Mouse (Mus musculus): Measurements from ENCODE around the gene Pet100.

The Pet100 gene

GRCm38 (mm10) chr8:3626971-3627370 lies 5.6 kb downstream of the Pet100 start:
- no peak for DNase-seq

DNA sequence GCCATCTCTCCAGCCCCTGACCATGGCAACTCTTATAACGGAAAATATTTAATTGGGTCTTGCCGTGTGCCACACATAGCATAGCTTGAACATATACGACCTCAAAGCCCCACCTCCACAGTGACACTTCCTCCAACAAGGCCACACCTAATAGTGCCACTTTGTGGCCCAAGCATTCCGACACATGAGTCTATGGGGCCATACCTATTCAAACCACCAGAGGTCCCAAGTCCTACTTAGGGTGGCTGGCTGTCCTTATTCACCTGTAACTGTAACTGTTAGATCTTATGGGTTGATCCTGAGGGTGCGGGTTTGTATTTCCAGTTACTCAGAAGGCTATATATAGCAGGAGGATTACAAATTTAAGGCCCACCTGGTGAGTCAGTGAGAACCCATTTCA lies 6.7 kb downstream of the Pet100 start:
- DNase-seq = peak; percentile 22 to 58

GRCm38 (mm10) chr8:3630647-3631477 lies 9.5 kb downstream of the Pet100 start, which contains the start of gene Stxbp2:
TSS of gene Stxbp2 (plus strand) at chr8:3630955.
- peak; percentile 87 for DNase-seq

DNA sequence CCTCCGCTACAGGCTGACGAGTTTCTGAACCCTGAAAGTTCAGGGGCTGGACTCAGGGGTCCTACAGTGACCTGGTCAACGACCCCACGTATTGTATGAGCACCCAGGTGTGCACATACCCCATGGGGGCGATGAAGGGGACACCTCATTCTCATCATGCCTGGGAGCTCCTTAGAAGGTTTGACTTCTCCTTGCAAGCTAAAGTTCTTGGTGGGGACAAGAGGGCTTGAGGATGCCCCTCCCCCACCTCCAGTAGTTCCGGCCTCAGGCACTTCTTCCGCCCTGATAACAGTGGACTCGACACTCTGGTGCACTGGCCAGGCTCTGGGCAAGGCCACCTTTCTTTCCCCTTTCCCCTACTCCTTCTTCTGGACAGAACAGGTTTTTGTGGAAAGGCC lies 10.1 kb downstream of the Pet100 start:
- peak; percentile 53 to 62 for DNase-seq

- DNase-seq = peak; percentile 80 to 82
Measured at GRCm38 (mm10) chr8:3645804-3646203, 24.5 kb downstream of the Pet100 start.

DNA sequence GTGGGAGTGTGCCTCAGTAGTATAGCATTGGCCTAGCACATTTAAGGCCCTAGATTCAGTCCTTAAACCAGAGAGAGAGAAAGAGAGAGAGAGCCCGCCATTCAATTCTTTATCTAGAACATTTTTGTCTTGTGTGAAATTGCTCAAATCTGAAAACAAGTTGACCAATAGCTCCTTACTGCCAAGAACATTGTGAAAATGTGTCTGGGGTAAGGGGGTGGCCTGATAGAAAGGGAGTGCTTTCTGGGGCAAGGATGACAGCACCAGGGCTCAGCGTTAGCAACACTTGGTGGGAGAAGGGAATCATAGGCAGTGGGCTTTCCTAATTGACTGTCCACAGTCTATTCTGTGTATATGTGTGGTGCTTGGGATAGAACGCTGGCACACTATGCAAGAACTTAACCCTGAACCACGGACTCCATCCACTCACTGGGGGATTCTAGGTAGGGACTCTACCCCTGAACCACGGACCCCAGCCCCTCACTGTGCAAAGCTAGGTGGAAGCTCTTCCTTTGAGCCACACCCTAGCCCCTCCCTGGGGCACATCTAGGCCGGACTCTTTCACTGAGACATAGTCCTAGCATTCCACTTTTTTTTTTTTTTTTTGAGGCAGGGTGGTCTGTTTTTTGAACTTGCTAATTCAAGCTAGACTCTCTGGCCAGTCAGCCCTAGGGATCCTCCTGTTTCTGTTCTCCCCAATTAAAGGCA lies 25.6 kb downstream of the Pet100 start:
- DNase-seq = no peak

GRCm38 (mm10) chr8:3647561-3647960 lies 26.2 kb downstream of the Pet100 start:
- DNase-seq = no peak

- DNase-seq = peak in 1 of 2 experiments; percentile 55
Measured at GRCm38 (mm10) chr8:3648268-3648667, 26.9 kb downstream of the Pet100 start.

DNA sequence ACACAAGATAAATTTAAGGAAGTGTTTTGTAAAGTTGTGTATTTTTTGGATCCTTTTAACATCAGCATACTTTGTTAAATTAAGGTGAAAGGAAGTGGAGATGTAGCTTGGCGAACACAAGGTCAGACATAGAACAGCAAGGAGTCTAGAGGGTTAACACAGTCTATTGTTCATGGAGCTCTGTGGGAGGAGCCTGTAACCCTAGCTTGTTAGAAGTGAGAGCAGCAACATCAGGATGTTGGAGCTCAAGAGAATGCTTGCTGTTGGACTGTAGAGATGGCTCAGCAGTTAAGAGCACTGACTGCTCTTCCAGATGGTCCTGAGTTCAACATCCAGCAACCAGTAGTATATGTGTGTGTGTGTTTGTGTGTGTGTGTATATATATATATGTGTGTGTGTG lies 27.6 kb downstream of the Pet100 start:
- DNase-seq = no peak

GRCm38 (mm10) chr8:3652845-3653244 lies 31.5 kb downstream of the Pet100 start:
- no peak for DNase-seq

DNA sequence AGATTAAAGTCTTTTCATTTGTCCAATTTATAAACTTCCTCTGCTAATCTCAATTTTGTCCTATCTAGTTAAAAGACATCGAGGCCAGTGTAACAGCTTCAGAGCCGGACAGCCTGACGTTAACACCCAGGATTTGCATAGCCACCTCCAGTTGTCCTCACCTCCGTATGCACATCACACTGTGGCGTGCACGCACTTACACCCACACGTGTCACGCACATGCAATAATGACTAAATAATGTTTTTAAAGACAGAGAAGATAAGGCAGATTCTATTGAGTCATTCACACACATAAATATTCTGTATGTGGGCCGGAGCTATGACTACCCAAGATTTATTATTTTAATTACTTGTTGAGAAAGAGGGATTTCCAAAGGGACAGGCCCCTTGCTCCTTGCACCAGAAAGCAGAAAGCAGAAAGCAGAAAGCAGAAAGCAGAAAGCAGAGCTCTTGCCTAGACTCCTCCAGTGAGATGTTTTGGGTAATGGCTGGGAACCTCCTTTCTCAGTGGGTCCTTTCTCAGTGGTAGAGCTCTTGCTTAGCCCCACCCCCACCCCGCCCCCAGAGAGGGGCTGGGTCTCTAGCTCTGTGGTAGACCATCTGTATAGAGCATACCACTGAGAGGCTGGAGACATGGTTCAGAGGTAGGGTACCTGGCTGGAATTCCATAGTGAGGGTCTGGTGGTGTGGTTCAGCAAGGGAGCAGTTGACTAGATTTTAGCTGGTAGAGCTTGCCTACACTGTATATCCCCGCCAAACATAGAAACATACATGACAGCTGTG lies 33.6 kb downstream of the Pet100 start:
- DNase-seq = no peak

DNA sequence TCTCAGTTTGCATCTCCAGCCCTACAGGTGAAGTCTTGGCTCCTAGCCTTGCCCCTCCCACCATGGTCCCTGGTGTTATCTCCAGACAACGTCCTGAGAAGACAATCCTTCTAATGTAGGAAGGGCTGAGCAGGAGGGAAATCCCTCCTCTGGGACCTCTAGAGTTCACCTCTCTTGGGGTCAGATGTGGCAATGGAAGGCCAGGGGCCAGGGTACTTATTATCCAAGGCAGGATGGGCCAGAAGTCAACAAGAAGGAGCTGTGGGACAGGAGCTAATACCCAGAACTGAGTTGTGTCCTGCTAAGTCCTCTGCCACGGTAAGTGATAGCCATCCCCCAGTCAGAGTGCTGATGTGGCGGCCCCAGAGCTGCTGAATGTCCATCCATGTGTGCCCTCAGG lies 34.2 kb downstream of the Pet100 start, which contains the start of gene Retn:
TSS of gene Retn (plus strand) at position 245 of the 400 bp plus-strand sequence.
- no peak for DNase-seq

DNA sequence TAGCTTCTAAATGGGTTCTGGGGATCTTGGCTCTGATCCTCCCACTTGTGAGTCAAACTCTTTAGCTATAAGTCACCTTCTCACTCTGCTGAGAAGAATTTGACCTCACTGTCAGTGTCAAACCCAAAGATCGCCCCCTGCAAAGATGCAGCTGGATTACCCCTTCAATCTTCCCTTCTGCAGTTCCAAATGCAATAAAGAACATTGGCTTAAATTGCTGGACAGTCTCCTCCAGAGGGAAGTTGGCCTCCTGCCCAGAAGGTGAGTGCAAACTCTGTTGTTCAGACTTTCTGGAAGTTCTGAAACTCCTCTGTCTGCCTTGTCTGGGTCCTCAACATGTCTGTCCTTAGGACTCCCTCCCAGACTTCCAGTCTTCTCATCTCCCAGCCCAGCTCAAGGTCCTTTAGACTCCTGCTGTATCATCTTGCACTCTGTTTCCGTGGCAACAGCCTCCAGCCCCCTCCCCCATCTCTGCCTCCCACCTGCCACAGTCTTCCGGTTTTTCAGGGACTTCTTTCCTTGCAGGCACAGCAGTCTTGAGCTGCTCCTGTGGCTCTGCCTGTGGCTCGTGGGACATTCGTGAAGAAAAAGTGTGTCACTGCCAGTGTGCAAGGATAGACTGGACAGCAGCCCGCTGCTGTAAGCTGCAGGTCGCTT lies 35.5 kb downstream of the Pet100 start:
- no peak for DNase-seq

DNA sequence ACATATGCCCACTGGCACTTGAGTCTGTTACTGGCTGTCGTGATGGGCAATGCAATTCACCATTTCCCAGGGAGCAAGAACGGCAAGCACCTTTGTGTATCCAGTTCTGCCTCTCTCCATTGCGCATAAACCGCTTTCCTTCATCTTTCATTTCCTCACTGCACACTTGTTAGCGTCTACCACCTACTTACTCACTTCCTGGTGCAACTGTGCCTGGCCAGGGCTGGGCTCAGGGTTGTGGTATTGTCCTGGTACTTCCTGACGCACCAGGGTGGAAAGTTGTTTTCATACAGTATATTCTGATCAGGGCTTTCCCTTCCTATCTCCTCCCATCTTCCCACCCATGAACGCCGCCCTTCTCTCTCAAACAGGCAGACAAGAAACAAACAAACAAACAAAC lies 39.5 kb downstream of the Pet100 start:
- DNase-seq = peak; percentile 32 to 45

GRCm38 (mm10) chr8:3664405-3664804 lies 43.1 kb downstream of the Pet100 start:
- peak in 1 of 2 experiments; percentile 24 for DNase-seq

- DNase-seq = peak in 1 of 2 experiments; percentile 43
Measured at GRCm38 (mm10) chr8:3665507-3665906, 44.2 kb downstream of the Pet100 start, which contains the start of gene Mcemp1. TSS of gene Mcemp1 (plus strand) at chr8:3665754.

GRCm38 (mm10) chr8:3670388-3670787 lies 49.0 kb downstream of the Pet100 start:
- DNase-seq = peak; percentile 59 to 73

- peak; percentile 84 to 87 for DNase-seq
Measured at GRCm38 (mm10) chr8:3671980-3672491, 50.7 kb downstream of the Pet100 start, which contains the start of gene Fcor. TSS of gene Fcor (minus strand) at chr8:3672362.

DNA sequence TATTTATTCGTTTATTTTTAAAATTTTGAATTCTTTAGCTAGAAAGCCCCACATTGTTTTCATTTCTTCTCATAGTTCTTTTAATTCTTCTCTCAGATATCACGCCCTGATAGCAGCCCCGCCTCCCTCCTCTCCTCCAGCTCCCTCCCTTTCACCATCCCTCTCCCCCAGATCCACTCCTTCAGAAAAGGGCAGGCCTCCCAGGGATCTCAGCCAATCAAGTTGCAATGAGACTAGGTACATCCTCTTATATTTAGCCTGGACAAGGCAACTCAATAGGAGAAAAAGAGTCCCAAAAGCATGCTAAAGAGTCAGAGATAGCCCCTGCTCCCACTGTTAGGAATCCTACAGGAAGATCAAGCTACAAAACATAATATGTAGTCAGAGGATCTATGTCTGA lies 53.3 kb downstream of the Pet100 start:
- no peak for DNase-seq

Data from lung, postnatal 4 days (tissue).